Mouse (Mus musculus) 416B (cell line): ENCODE measurements around the gene Cdk10.
A peak's percentile ranks its signal among the peaks of the same experiment; 100 is the strongest.
"Not testable (repeated sequence)": the region's sequence is repeated elsewhere in the genome, so short reads cannot be mapped to it uniquely, and the experiment has no call there.

Experiments
- DNase-seq: peaks from one replicate; pipeline ENCODE4 v3.0.0; 2011; ENCODE audit warnings: low read depth

The Cdk10 gene

DNA sequence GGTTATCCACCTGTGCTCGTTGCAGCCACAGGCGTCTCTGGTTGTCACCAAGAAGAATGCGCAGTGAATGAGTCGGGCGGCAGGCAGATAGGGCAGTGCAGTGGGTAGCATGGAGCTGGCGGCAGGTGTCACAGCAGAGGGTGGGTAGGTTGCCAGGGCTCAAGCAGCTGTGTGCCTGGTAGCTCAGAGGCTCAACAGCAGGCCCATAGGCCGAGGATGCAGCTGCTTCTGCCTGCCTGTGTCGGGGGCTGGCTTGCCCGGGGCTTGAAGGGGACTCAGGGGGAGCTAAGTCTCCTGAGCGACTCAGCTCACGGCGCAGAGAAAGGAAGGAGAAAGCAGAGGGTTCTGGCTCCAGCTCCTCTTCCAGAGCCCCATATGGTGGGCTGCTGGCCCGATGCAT, 8.7 kb downstream of the Cdk10 start:
- DNase-seq = no peak

DNA sequence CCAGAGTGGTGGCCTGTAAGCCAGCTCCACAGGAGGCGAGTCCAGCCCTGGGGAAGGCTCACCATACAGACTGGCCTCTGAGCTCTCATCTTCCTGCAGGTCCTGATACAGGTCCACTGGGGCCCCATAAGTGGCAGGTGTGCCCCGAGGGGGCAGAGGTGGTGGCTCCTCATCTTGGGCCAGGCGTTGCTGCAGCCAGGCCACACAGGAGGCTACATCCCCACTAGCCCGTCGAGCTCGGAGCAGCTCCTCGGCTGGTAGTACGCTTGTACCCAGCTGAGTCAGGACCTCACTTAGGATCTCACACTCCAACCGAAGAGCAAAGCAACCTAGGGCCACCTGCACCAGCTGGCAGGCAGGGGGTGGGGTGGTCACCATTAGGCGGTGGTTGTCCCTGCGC, 9.1 kb downstream of the Cdk10 start:
- no peak for DNase-seq

DNA sequence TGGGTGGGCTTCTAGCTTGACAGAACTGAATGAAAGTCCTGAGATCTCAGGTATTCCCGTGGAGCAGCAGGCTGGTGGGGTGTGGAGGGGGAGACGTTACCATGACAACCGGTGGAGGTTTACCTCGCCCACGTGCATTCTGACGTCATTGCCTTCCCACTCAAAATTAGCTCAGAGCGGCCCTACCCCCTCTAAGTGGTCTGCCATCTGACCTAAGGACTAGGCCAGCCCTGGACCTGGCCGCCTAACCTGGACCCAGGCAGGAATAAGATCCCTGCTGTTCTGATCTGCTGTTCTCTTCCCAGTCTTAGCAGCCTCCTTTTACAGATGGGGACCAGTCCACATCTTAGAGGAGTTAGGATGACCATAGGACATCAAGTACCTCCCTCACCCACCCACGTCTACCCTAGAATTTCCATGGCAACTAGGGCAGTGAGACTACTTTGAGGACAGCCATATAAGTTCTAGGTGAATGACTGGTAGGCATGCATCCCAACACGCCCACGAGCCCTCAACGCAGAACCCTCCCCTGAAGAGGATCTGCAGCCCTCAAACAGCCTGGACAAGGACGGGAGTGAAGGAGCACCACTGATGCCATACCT, 10.4 kb downstream of the Cdk10 start:
- no peak for DNase-seq

DNA sequence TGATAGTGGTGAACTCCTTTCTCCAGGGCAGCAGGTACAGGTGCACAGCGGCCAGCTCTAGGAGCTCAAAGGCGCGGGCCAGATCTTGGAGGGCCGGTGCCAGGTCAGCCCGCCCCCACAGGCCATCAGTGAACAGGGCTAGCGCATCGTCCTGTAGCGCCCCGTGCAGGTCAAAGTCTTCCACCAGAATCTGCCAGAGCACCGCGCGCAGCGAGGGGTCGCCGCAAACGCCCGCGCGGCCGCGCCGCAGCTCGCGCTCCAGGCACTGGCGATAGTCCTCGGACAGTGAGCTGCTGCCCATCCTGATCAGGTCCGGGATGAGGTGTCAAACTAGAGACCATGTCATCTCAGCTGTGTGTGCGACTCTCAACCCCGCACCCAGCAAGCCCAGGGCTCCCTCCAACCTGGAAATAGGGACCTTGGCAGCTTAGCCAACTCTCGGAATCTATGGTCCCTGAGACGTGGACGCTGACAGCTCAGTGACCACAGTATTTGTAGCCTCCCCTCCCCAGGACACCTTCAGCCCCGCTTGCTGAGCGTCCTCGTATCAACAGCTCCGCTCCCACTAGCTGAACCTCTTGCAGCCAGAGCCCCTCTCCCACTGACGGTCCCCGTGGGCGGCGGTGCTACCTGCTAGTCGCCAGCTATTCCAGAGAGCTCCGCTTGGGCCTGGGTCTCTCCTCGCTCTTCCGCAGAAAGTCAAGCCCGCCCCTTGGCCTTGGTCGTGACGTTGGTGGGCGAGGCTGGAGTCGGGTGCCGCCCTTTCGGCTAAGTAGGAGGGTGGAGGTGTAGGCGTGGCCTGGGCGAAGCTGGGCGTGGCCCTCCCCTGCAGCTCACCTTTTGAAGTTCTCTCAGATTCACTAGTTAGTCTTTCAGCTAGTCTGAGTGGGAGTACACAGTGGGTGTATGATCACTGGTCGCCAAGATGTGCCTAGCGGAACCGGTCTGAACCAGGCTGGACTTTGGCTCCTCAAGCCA, 11.2 kb downstream of the Cdk10 start, which contains the start of gene Spata2l:
TSS of gene Spata2l (minus strand) at position 714 of the 978 bp plus-strand sequence.
- DNase-seq = peak; percentile 85

DNA sequence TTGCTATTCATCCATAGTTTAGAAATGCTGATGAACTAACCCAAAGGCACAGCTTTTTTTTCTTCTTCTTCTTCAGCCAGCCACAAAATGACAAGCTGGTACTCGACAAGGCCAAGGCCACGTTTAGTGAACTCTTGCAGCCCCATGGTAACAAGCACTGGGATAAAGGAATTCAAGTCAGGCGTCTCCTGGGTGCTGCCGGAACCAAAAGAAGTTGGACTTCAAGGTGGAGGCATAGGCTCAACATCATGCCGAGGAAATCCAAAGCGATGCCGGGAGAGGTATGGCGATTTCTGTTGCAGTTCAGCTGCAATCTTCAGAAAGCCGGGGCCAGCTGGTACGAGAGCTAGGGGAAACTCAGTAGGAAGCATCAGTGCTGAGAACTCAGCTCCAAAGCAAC, 14.8 kb downstream of the Cdk10 start:
- DNase-seq = no peak

DNA sequence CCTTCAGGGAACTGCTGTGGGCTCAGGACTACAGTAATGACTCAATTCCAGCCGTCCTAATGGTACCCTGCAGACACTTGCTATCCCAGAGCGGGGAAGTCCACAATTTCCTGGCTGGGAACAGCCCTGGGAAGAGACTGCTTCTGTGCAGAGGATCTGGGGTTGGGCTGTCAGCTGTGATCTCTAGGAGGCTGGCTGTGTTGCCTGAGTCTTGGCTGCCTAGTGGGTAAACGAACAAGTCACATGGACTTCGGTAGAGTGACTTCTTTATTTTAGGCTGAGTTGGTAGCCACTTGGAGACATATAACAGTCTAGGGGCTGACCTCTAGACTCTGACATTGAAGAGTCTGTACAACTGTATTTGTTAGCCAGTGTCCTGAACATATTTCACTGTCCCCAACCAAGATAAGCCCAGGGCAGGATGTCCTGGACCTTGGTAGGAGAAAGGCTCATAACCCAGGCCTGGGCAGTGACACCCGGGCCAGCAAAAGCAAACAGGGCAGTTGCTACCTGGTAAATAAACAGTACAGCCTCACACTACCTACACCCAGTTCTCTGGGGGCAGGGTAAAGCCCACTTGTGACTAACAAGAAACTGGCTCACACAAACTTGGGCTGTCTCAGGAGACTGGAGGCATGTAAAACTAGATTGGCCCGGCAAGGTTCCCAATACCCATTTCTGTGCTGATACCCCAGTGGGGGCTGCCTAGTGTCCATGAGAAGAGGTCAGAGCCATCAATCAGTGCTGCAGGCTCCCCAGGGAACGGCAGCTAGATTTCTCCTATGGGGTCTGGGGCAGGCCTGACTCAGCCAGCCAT, 17.7 kb downstream of the Cdk10 start:
- DNase-seq = no peak

DNA sequence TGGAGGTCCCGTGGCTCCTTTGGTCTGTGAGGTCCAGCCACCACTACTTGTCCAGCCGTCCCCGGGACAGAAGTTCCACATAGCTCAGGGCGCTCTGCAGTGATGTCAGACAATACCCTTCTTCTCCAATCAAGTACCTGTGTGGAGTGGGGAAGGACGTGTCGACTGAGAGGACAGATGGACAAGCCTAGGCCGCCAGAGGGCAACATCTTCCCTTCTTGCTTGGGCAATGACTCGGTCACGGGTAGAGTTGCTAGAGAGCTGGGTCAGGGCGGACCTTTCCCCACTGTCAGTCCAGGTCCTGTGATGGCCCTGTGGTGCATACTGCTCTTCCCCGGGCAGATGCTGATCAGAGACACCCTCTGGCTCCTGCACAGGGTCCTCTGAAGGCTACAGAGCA, 18.4 kb downstream of the Cdk10 start:
- peak; percentile 23 for DNase-seq

DNA sequence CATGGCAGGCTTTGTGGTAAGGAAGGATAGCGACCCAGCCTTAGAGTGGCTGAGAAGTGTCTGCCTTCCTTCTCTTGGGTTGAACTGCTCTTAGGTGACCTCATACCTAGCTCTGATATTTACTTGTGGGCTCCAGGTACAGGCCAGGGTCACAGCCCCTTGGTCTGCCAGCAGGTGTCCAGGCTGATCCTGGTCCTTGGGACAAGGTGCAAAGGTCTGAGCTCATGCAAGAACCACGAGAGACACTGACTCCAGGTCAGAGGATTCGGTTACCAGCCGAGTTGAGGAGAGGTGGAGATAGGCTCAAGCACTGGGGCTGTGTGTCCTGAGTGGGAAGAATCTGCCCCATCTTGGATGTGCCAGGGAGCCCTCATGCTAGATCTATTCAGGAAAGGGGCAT, 19.7 kb downstream of the Cdk10 start:
- no peak for DNase-seq

DNA sequence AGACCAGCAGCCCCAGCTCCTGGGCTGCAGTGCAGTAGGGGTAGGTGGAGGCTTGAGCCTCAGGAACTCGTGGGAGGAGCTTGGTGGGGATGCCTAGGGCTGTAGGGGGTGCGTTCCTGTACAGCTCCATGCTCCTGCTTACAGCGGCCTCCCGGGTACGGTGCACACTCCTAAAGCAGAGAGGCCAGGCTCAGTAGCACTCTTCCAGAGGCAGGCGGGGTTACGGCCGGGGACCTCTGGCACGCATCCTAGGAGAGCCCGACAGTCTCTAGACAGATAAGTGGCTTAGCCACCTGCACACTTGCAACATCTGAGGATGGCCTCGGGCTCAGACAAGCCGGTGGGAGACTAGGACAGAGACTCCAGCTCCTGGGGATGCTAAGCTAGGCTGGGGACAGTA, 20.9 kb downstream of the Cdk10 start:
- no peak for DNase-seq

DNA sequence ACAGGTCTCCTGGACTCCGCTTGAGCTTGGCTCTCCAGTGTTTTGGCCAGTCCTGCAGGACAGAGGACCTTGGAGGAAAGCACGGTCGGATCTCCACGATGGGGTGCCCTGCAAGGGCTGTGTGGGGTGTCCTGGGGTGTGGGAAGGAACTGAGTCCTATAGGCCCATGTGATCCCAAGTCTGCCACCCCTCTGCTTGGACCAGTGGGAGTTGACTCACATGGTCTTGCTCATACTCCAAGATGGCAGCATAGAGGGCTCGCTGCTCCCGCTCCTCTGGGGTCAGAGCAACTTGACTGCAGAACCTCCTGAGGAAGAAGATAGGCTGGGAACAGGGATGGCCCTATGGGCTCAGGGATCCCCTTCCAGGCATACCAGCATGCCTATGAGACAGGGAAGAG, 23.1 kb downstream of the Cdk10 start:
- no peak for DNase-seq

DNA sequence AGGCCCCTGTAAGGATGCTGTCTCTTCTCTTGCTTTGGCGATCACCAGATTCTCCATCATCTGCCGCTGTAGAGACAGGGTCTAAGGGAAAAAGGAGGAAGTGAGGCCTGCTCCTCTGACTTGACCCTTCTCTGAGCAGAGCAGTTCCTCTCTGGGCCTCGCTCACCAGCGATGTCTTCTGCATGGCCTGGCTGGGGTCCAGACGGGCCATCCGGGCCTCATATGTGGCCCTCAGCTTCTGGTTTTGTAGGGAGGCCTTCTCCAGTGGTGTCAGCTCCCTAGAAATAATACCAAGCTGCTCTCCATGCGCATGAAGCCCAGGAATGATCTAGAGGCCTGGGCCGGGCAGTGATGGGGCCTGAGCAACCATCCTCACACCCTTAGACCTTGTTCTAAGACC, 24.0 kb downstream of the Cdk10 start:
- no peak for DNase-seq

DNA sequence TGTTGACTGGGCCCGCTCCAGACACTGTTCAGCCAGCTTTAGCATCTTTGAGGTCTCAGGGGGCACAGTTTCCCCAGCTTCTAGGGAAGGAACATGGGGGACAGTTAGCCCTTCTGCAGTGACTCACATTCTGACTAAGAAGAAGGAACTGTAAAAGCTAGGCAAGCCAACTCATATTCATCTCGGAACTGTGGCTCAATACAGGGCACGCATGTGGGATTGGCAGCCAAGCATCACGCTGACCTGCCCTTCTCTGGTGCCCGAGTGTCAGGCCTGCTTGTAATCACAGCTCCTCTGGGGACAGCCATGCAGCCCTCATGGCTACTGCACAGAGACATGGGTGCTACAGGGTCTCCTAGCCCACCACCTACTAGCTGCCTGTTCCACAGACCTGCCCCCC, 26.3 kb downstream of the Cdk10 start:
- DNase-seq = no peak

DNA sequence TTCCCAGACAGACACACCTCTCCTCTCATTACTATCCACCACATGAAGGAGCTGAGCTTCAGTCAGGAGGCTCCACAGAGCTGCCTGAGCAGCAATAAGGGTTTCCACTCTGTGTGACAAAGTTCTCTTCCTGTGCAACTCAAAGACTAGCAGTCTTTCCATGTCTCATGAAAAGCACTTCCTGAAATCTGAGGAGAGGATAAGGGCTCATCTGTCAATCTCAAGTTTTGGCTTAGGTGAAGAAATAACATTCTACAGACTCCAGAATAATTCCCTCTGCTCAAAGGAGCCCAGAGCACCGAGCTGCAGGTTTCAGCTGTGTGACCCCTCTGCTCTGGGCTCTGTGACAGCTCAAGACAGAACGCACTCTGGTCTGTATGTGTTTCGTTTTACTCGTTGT, 28.3 kb downstream of the Cdk10 start:
- peak; percentile 84 for DNase-seq

DNA sequence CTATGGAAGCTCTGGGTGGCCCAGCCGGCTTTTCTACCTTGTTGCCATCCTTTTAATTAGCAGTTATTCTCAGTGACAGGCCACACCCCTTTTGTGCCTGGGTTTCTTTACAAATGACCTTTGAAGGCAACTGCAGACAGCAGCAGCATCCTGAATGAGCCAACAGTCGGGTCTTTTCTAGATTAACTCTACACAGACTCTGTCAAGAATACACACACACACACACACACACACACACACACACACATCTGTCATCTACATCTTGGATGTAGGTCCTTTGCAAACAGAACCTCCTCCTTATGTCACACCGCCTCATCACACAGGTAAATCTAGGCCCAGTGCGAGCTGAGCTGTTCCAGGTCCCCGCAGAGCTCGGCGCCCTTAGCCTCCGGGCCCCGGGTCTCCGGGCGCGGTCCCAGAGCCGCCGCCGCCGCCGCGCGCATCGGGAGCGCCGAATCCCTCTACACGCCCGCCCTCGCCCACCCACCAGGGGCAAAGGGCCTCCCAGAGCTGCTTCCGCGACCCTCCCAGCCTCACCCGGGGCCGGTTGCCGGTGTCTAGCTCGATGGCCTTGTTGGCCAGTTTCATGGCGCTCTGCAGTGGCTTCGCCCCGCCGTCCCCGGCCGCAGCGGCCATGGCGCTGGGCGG, 28.9 kb downstream of the Cdk10 start:
- peak; percentile 65 for DNase-seq

DNA sequence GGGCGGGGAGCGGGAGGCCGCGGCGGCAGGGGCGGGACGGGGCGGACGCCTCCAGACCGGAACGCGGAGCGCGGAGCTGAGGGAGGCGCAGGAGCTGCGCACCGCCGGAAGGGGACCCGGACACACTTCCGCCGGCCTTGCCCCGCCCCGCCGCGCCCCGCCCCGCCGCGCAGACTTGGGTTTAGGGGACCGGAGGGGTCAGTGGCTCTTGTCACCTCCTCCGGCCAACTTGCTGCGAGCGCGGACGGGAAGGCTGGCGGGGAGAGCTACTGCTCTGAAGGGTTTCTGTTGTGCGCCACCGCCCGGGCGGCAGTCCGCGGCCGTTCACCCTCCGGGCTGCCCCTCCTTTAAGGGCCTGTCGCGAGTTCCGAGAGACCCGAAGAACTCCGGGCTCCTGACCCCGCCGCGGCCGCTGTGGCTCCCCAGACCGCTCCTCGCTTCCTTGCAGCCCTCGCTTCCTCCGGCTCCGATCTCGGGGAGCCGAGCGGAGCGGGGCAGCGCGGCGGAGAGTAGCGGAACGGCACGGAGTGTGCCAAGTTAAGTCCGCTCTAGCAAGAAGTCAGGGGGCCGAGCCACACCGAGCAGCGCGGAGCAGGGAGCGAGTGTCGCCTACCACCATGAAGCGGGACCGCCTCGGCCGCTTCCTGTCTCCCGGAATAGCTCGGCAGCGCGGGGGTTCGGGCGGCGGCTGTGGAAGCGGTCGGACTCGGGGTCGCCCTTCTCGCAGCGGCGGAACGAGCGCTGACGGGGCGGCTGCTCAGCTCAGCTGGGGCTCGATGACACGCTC, 29.6 kb downstream of the Cdk10 start, which contains the start of the genes Zfp276 and Vps9d1:
TSS of gene Zfp276 (plus strand) at position 97 of the 787 bp plus-strand sequence.
TSS of gene Vps9d1 (minus strand) at position 250 of the 787 bp plus-strand sequence.
- peak; percentile 86 for DNase-seq

DNA sequence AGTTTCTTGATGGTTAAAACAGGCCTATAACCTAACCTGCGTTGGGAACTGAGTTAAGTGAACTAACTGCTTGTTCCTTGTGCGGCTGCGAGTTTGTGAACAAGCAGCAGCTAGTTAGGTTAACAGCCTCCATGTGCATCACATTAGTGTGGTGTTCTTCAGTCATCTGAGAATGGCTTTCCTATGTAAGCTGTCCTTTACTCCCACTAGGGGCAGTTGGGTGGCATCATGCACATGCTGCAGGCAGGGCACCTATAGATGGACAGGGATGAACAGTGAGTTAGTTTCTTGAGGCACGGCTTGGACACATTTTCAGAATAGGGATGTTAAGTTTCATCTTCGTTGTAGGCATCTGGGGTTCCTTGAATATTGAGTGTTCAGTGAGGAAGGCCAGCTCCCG, 30.5 kb downstream of the Cdk10 start:
- peak; percentile 72 for DNase-seq

DNA sequence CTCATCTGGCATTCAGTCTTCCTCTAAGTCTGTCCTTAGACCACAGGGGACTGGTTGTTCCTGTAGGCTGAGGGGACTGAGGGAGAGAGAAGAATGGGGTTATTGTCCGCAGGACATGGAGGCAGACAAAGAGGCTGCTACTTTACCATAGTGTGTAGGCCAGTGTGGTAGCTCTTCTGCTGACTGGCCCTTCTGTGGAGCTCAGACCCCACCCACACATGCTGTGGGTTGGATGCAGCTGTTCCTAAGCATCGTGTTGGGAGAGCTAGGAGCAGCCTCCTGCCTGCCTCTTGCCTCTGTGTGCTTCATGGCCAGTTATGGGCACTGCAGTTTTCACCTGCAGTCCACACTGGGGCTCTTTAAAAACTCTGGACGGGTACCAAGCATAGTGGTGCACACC, 32.5 kb downstream of the Cdk10 start:
- DNase-seq = no peak

DNA sequence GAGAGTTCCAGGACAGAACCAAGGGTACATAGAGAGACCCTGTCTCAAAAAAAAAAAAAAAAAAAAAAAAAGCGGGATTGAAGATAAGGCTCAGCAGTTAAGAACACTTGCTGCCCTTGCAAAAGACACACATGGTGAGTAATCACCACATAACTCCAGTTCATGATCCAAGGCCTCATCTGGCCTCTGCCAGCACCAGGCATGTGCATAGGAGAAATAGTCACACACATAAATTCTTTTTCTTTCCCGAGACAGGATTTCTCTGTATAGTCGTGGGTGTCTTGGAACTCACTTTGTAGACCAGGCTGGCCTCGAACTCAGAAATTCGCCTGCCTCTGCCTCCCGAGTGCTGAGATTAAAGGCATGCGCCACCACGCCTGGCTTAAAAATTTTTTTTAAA, 33.0 kb downstream of the Cdk10 start:
- DNase-seq = not testable (repeated sequence)

DNA sequence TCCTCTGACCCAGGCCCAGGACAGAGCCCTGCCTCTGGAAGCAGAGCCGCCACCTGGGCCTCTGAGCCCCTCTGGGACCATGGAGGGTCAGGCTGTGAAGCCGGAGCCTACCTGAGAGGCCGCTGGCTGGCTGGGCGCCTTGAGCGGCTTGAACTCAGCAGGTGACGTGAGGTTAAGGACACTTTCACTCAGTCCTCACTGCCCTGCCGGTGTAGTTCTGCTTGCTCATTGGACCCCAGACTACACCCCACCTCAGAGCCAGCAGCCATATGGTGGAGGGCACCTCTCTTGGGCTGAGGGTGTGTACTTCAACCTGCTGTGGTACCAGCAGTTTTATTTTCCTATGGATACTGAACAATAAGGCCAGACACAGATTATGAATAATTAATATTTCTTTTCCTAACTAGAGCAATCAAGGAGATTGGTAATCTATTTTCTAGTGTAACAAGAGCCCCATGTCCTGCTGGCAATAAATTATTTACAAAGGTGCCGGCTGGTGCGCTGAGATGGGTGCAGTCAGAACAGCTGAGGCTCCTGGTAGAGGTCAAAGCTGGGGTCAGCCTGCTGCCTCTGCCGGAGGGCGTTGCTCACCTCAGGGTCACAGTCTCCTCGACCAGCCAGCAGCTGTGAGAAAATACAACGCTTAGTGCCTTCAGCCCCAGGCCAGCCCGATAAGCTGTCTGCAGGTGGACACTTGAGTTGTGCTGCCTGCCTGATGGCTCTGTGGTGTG, 43.4 kb downstream of the Cdk10 start:
- no peak for DNase-seq

DNA sequence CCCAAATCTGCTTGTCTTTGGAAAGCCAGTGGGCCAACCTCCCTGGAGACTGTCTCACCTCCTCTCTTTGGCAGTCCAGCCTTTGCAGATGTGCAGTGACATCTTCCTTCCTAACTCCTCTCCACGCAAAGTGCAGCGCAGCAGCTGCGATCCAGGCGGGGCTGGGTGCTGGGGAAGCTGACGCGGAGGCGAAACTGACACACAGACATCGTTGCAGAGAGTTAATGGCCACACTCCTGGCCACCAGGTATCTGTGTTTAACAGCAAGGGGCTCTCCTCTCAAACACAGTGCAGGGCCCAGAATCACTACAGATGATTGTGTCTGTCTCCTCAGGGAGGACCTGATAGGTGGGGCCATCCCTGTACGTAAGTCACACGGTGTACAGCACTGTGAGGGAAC, 46.5 kb downstream of the Cdk10 start:
- no peak for DNase-seq
